Mouse (Mus musculus) kidney, postnatal 0 days (tissue): ENCODE measurements around the gene Mrps16. TPM values are rescaled to one million over a fixed set of nuclear protein-coding genes. Genes with fewer than 3 reads are reported as not detected.

Experiments
- ATAC-seq: fragments of 200-750 bp; cut with Nextera tagmentation; replicated peaks from 2 replicates; pipeline ENCODE4 v1.8.0; 2017; ENCODE audit warnings: low read depth, moderate number of reproducible peaks, moderate TSS enrichment, moderate library complexity; ENCODE audit not compliant: low FRiP score
- DNase-seq: peaks from one replicate; pipeline ENCODE4 v3.0.0-alpha.2; 2016; ENCODE audit warnings: low spot score
- H3K27ac ChIP-seq: fragments of 300-500 bp; sonication (generic); 2 replicates; pipeline ENCODE4 v1.5.1; 2014; ENCODE audit warnings: mild to moderate bottlenecking
- H3K27me3 ChIP-seq: fragments of 300-500 bp; sonication (generic); 2 replicates; pipeline ENCODE4 v1.6.1; 2014; ENCODE audit warnings: low read length, mixed read lengths; ENCODE audit not compliant: insufficient read depth
- H3K36me3 ChIP-seq: fragments of 300-500 bp; sonication (generic); 2 replicates; pipeline ENCODE4 v1.6.1; 2014; ENCODE audit warnings: low read length, mixed read lengths; ENCODE audit not compliant: insufficient read depth
- H3K4me1 ChIP-seq: fragments of 300-500 bp; sonication (generic); replicated peaks from 2 replicates; pipeline ENCODE4 v1.6.1; 2014; ENCODE audit warnings: antibody characterized with exemption, low read length, mixed read lengths; ENCODE audit not compliant: insufficient read depth
- H3K4me2 ChIP-seq: fragments of 300-500 bp; sonication (generic); 2 replicates; pipeline ENCODE4 v1.6.1; 2014; ENCODE audit warnings: mild to moderate bottlenecking, low read length, moderate library complexity, mixed read lengths
- H3K4me3 ChIP-seq: fragments of 300-500 bp; sonication (generic); replicated peaks from 2 replicates; pipeline ENCODE4 v1.5.1; 2014; ENCODE audit warnings: low read depth, low read length
- H3K9ac ChIP-seq: fragments of 300-500 bp; sonication (generic); 2 replicates; pipeline ENCODE4 v1.6.1; 2014; ENCODE audit warnings: low read depth, low read length
- H3K9me3 ChIP-seq: fragments of 300-500 bp; sonication (generic); replicated peaks from 2 replicates; pipeline ENCODE4 v1.6.1; 2016; ENCODE audit warnings: low read length, inconsistent platforms, mixed read lengths
- CTCF ChIP-seq: IDR thresholded peaks from 2 replicates; pipeline ENCODE4 v1.5.1; 2016; ENCODE audit warnings: antibody characterized with exemption, low read depth, mild to moderate bottlenecking, moderate library complexity
- WGBS: fragments of 180-500 bp; shearing (Covaris S2); extraction: QIAGEN DNeasy Blood & Tissue Kit; methylation state at CpG from one replicate; pipeline ENCODE4 v1.1.7; 2014; 5-methylcytosine and 5-hydroxymethylcytosine counted together
- polyA plus RNA-seq: library from polyadenylated mRNA; unstranded; fragments of >200 nt; fragmentation: Nextera tagmentation; extraction: Ambion mirVana; gene quantifications from 2 replicates; pipeline ENCODE4 v1.2.1, GENCODE M21; 2015

Mrps16 gene
- polyA plus RNA-seq, 1 experiment from 2014 or later = 115 TPM

DNA sequence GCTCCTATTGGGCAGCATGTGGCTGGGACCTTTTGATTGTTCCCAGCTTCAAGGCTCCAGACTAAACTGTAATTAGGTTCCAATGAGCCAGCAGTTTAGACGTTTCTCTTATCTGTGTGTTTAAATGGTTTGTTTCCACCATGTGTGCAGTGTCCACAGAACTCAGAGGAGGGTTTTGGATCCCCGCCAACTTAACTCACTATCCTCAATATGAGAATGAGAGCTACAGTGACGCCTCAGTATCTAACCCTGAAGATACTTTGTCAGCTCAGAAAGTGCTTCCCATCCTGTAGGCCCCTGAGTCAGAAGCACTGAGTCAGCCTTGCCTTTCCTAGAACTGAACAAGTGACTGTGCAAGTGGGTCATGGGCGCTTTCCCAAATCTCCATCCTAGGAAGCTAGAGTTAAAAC lies 16.3 kb downstream of the Mrps16 start:
- H3K36me3 ChIP-seq = peaks cover 30% of the 10 kb centered on the region

DNA sequence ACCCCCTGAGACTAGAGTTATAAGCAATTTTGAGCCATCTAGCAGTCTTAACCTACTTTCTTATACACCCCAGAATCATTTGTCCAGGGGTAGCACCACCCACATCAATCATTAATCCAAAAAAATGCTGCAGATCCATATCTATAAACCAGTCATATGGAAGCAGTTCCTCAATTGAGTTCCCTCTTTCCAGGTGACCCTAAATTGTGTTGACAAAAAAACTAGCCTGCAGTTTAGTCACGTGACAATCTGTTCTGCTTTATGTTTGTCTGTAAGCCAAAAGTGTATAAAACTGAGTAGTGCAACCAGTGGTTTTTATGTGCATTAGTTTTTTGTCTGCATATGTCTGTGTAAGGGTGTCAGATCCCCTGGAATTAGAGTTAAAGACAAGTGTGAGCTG lies 21.6 kb downstream of the Mrps16 start:
- WGBS = 69% methylated on average over 1 of the region's 1 CpGs

More for the DNA sequence above, 16.3 kb downstream of the Mrps16 start:
- Histone ChIP-seq H3K4me3 (no peak overlapping the region), H3K27me3 (no peaks in the 10 kb centered on the region), H3K4me2 (no peak overlapping the region), H3K4me1 (no peaks in the 10 kb centered on the region), H3K9ac (no peak overlapping the region), H3K9me3 (no peaks in the 10 kb centered on the region), H3K27ac (no peak overlapping the region)
- 74% methylated on average over 4 of the region's 4 CpGs for WGBS
- no peak for TF ChIP-seq CTCF
- ATAC-seq (no peak), DNase-seq (no peak)

DNA sequence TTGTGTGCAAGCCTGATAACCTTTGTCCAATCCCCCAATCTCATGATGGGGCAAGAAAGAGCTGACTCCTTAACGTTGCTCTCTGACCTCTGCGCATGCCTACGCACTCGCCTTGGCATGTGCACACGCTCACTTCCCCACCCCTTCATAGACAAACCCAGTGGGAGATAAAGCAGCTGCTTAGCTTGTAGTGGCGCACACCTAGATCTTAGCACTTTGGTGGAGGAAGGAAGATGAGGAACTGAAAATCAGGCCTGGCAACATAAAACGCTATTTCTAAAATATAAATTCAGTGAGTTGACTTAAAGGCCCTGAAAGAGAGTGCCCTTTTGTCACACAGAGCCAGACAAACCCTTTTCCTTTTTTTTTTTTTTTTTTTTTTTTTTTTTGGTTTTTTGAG lies 22.6 kb downstream of the Mrps16 start:
- WGBS = 88% methylated on average over 7 of the region's 7 CpGs
- no peaks in the 10 kb centered on the region for H3K9me3 ChIP-seq
- no peaks in the 10 kb centered on the region for H3K4me1 ChIP-seq
- H3K4me2 ChIP-seq = no peak overlapping the region
- TF ChIP-seq CTCF = no peak
- H3K9ac ChIP-seq = no peak overlapping the region
- no peak overlapping the region for H3K4me3 ChIP-seq
- DNase-seq = no peak
- H3K36me3 ChIP-seq = peaks cover 23% of the 10 kb centered on the region; the same call in 1 of the 2 replicates
- H3K27ac ChIP-seq = no peak overlapping the region
- no peaks in the 10 kb centered on the region for H3K27me3 ChIP-seq
- ATAC-seq = no peak

More for the DNA sequence above, 21.6 kb downstream of the Mrps16 start:
- Histone ChIP-seq H3K4me2 (no peak overlapping the region), H3K9ac (no peak overlapping the region), H3K4me3 (no peak overlapping the region), H3K27ac (no peak overlapping the region; the same call in 1 of the 2 replicates), H3K9me3 (no peaks in the 10 kb centered on the region), H3K27me3 (no peaks in the 10 kb centered on the region), H3K36me3 (peaks cover 27% of the 10 kb centered on the region; the same call in 1 of the 2 replicates), H3K4me1 (no peaks in the 10 kb centered on the region)
- ATAC-seq (no peak), DNase-seq (no peak)
- no peak for TF ChIP-seq CTCF

DNA sequence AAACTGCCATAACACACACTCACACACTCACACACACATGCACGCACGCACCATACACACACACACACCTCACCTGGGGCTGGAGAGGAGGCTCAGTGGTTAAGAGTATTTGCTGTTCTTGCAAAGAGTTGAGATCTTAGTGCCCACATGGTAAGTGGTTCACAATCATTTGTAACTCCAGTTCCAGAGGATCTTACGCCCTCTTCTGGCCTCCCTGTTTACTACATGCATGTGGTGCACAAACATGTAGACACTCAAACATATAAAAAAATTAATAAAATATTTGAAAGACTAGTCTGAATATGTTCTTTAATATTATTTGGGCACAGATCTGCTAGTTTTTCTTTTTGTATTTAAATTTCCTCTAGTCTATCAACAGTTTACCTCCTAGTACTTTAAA lies 25.2 kb downstream of the Mrps16 start:
- Histone ChIP-seq H3K9me3 (no peaks in the 10 kb centered on the region), H3K4me2 (no peak overlapping the region), H3K4me3 (no peak overlapping the region), H3K27ac (no peak overlapping the region), H3K27me3 (no peaks in the 10 kb centered on the region), H3K36me3 (peaks cover 35% of the 10 kb centered on the region), H3K4me1 (no peaks in the 10 kb centered on the region), H3K9ac (no peak overlapping the region)
- DNase-seq (no peak), ATAC-seq (no peak)
- WGBS = 92% methylated on average over 3 of the region's 3 CpGs
- TF ChIP-seq CTCF = peak; percentile 22; the same call in 1 of the 2 replicates

DNA sequence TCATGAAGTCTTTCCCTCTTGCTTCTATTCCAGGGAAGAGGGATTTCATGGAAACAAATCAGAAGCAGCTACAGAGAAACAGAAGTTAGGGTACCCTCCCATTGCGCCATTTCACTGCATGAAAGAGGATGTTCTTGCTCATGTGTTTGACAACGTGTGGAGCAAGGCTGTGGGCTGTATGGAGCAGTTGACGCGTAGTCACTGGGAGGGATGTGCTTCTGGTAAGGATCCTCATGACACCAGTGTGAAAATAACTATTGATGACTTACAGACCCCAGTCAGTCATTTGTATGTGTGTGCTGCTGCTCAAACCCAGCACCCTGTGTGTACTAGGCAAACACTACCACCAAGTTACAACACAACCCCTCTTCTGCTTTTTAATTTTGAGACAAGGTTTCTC lies 30.2 kb downstream of the Mrps16 start:
- Histone ChIP-seq H3K27ac (no peak overlapping the region), H3K9me3 (no peaks in the 10 kb centered on the region), H3K36me3 (peaks cover 70% of the 10 kb centered on the region), H3K9ac (no peak overlapping the region), H3K4me2 (no peak overlapping the region), H3K4me3 (no peak overlapping the region), H3K4me1 (no peaks in the 10 kb centered on the region), H3K27me3 (no peaks in the 10 kb centered on the region)
- DNase-seq (no peak), ATAC-seq (no peak)
- TF ChIP-seq CTCF = no peak
- 95% methylated on average over 4 of the region's 4 CpGs for WGBS

DNA sequence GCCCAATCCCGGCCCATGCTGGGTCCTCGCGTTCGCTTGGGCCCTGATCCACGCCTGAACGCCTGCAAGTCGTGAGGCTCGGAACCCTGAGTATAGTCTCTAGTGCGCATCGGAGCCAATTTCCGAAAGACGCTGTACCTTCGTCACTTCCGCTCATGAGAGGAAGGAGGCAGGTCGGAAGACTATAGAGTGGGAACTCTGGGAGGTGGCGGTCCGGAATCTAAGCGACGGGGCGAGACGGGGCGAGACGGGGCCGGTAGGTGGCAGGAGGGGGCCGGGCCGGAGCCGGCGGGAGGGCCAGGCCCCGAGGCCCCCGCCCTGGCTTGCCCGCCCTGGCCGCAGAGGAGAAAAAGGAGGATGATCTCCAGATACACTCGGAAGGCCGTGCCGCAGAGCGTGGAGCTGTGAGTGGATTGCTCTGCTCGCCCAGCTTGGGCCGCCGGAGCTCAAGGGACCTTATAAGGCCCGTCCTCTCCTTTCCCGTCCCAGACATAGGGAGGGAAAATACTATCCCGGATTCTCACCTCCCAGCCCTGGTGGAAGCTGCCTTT lies 45.4 kb downstream of the Mrps16 start, which contains the start of the genes Ecd and Fam149b:
Gene Ecd, minus strand, starts transcription at position 131 of the 551 bp plus-strand sequence.
Gene Fam149b, plus strand, starts transcription at position 172 of the 551 bp plus-strand sequence.
- no peaks in the 10 kb centered on the region for H3K27me3 ChIP-seq
- peaks cover 9% of the 10 kb centered on the region for H3K4me1 ChIP-seq
- peak; percentile 66 for TF ChIP-seq CTCF
- under 1% methylated on average over 42 of the region's 42 CpGs for WGBS
- H3K9me3 ChIP-seq = no peaks in the 10 kb centered on the region
- DNase-seq (peak; percentile 98), ATAC-seq (peak; percentile 99)
- peak within 1 kb of the TSS; percentile 95 for H3K9ac ChIP-seq
- peak within 1 kb of the TSS; percentile 80 for H3K4me3 ChIP-seq
- H3K27ac ChIP-seq = peak within 1 kb of the TSS; percentile 95
- H3K36me3 ChIP-seq = 0 out of 2 replicates have a peak, but pooled peaks cover 5% of the 10 kb centered on the region
- H3K4me2 ChIP-seq = peak within 1 kb of the TSS; percentile 77
